ENCODE assay signal across 8 mouse cellular contexts in the genomic region with DNA sequence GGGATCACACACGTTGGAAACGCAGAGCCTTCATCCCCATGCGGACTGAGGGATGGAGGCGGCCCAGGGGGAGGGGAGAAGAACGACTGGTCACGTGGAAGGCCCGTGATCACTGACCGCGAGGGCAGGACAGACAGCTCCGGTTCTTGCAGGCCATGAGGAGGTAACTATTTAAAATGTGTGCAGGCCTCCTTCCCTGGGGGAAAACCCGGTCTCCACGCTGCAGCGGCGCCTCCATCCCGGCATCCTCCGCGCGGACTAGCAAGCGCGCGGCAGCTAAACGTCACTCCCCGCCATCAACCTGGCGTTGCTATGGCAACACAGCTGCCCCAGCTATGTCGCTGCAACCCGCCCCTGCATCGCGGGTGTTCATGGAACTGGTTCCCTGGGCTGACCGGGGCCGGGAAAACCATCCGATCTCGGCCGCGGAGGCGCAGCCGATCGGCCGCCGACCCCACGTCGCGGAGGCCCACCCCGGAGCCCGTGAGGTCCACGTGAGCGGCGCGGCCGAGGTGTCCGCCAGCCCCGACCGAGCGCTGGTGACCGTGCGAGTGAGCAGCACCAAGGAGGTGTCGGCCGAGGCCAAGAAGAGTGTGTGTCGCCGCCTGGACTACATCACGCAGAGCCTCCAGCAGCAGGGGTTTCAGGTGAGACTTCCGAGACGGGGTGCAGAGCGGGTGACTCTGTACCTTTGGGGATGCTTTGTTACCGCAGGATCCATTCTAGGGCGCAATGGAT. TPM values are rescaled to one million over a fixed set of nuclear protein-coding genes. Genes with fewer than 3 reads are reported as not detected.
DNase-seq lines count a peak whose midpoint lies in the region; ATAC-seq and TF ChIP-seq lines count a peak whose summit lies in the region.

No protein-coding gene starts in this region.

- H3K36me3 ChIP-seq in embryonic facial prominence, embryonic 10.5 days (replicated peaks), result peaks cover 10% of the 10 kb centered on the region
- no peaks in the 10 kb centered on the region for H3K36me3 ChIP-seq in intestine, postnatal 0 days (ENCODE audit: control insufficient read depth, insufficient read depth)
- no peaks in the 10 kb centered on the region; the same call in 1 of the 2 replicates for H3K36me3 ChIP-seq in midbrain, embryonic 11.5 days (ENCODE audit: control insufficient read depth, insufficient read depth, low read length)

- intact Hi-C loops in left cerebral cortex, postnatal 4 days (cut with DNase I), result no loop called here

- H3K27ac ChIP-seq in embryonic facial prominence, embryonic 10.5 days (replicated peaks), result peak overlapping the region; percentile 95
- H3K27ac ChIP-seq in intestine, postnatal 0 days (ENCODE audit: low read depth, low read length), result peak overlapping the region; percentile 54
- H3K27ac ChIP-seq in midbrain, embryonic 11.5 days (ENCODE audit: low read depth, low read length), result peak overlapping the region; percentile 91

- H3K4me2 ChIP-seq in intestine, postnatal 0 days (replicated peaks; ENCODE audit: low read depth), result peak overlapping the region; percentile 79
- H3K4me2 ChIP-seq in midbrain, embryonic 11.5 days, result peak overlapping the region; percentile 54

- peaks cover 19% of the 10 kb centered on the region for H3K4me1 ChIP-seq in embryonic facial prominence, embryonic 10.5 days
- no peaks in the 10 kb centered on the region for H3K4me1 ChIP-seq in intestine, postnatal 0 days (replicated peaks; ENCODE audit: control insufficient read depth, insufficient read depth, low read length)
- peaks cover 6% of the 10 kb centered on the region for H3K4me1 ChIP-seq in midbrain, embryonic 11.5 days (ENCODE audit: control insufficient read depth, insufficient read depth, low read length)

- no peaks in the 10 kb centered on the region for H3K27me3 ChIP-seq in embryonic facial prominence, embryonic 10.5 days (replicated peaks; ENCODE audit: low read depth, poor library complexity, severe bottlenecking)
- no peaks in the 10 kb centered on the region for H3K27me3 ChIP-seq in intestine, postnatal 0 days (replicated peaks; ENCODE audit: control insufficient read depth, insufficient read depth, low read length)
- H3K27me3 ChIP-seq in midbrain, embryonic 11.5 days (ENCODE audit: control insufficient read depth, insufficient read depth, low read length), result no peaks in the 10 kb centered on the region

- ATAC-seq in granulocyte monocyte progenitor cell, adult 5-6 weeks (replicated peaks; ENCODE audit: poor library complexity, severe bottlenecking), result peak; percentile 92
- peak; percentile 84 for ATAC-seq in intestine, postnatal 0 days
- ATAC-seq in midbrain, embryonic 11.5 days (ENCODE audit: low FRiP score), result peak; percentile 96

- under 1% methylated on average over 65 of the region's 65 CpGs for WGBS in embryonic facial prominence, embryonic 10.5 days
- WGBS in intestine, postnatal 0 days, result under 1% methylated on average over 64 of the region's 65 CpGs
- WGBS in midbrain, embryonic 11.5 days, result under 1% methylated on average over 65 of the region's 65 CpGs

- peak; percentile 93 for DNase-seq in adrenal gland, postnatal 14 days
- peak; percentile 94 for DNase-seq in embryonic facial prominence, embryonic 10.5 days (ENCODE audit: low spot score)
- peak; percentile 93 for DNase-seq in left cerebral cortex, postnatal 4 days
- DNase-seq in midbrain, embryonic 11.5 days (ENCODE audit: low spot score, missing footprints), result peak; percentile 99
- DNase-seq in right cerebral cortex, postnatal 4 days, result peak; percentile 90
- DNase-seq in yolk sac, embryonic 10.5 days (ENCODE audit: low spot score), result peak; percentile 88

- H3K4me3 ChIP-seq in embryonic facial prominence, embryonic 10.5 days, result peak overlapping the region; percentile 85
- peak overlapping the region; percentile 76 for H3K4me3 ChIP-seq in intestine, postnatal 0 days (ENCODE audit: low read depth, low read length)
- H3K4me3 ChIP-seq in midbrain, embryonic 11.5 days (ENCODE audit: low read depth, low read length), result peak overlapping the region; percentile 70

- H3K9me3 ChIP-seq in embryonic facial prominence, embryonic 10.5 days, result no peaks in the 10 kb centered on the region
- no peaks in the 10 kb centered on the region for H3K9me3 ChIP-seq in intestine, postnatal 0 days (ENCODE audit: control insufficient read depth)
- H3K9me3 ChIP-seq in midbrain, embryonic 11.5 days (ENCODE audit: control insufficient read depth, low read length), result no peaks in the 10 kb centered on the region

- no peak for TF ChIP-seq CTCF in intestine, postnatal 0 days (IDR thresholded peaks at IDR 0.05; ENCODE audit: low read depth)

- H3K9ac ChIP-seq in intestine, postnatal 0 days (ENCODE audit: low read depth, low read length), result peak overlapping the region; percentile 57
- peak overlapping the region; percentile 79 for H3K9ac ChIP-seq in midbrain, embryonic 11.5 days (ENCODE audit: low read length)

RNA-seq across cellular contexts. Expression of gene Irak1bp1, which starts 0.5 kb away (rescaled TPM):
- total RNA-seq in adrenal gland, postnatal 14 days (2021), result 3.8 and 4.7 TPM in 2 replicates
- polyA plus RNA-seq in embryonic facial prominence, embryonic 10.5 days (2016; fragmentation: Nextera tagmentation; extraction: Ambion mirVana), result 21.1 and 23.0 TPM in 2 replicates
- 2.9 and 3.4 TPM in 2 replicates for total RNA-seq in granulocyte monocyte progenitor cell, adult 5-6 weeks (2014; fragmentation: Nextera tagmentation)
- total RNA-seq in granulocyte monocyte progenitor cell, adult 5-6 weeks (2017), result 2.5 and 3.8 TPM in 2 replicates
- polyA plus RNA-seq in intestine, postnatal 0 days (2015; fragmentation: Nextera tagmentation; extraction: Ambion mirVana), result 7.7 and 9.1 TPM in 2 replicates
- 10 to 100 TPM; 24.5 to 29.0 TPM for total RNA-seq in left cerebral cortex, postnatal 4 days (2021)
- polyA plus RNA-seq in midbrain, embryonic 11.5 days (2014; fragmentation: Nextera tagmentation; extraction: Ambion mirVana), result 31.3 and 34.2 TPM in 2 replicates

Comparison
In these comparisons a context has a peak if more than half of its experiments do, and no peak if none do; other contexts are left out.
1. Peak in every context shown above with its lines: DNase-seq, ATAC-seq, H3K4me3 ChIP-seq and H3K27ac ChIP-seq.